Mouse (Mus musculus) cerebellum, adult 2 months (tissue): ENCODE data around the gene Itga1.

Experiments
- CTCF ChIP-seq: fragments of 200-500 bp; IDR thresholded peaks from 2 replicates; pipeline ENCODE4 v1.5.1; 2011; ENCODE audit warnings: low read depth, mild to moderate bottlenecking, control low read depth, low read length, moderate library complexity, borderline replicate concordance; ENCODE audit not compliant: insufficient read depth
- POLR2A ChIP-seq: fragments of 200-500 bp; IDR thresholded peaks from 2 replicates; pipeline ENCODE4 v1.6.1; 2011; ENCODE audit warnings: low read length, control low read depth, borderline replicate concordance; ENCODE audit not compliant: insufficient read depth

GRCm38 (mm10) chr13:115136761-115137160 lies 35.0 kb upstream of the Itga1 start:
- TF ChIP-seq CTCF (no peak), POLR2A (no peak)
